Mouse (Mus musculus): ENCODE data around the gene Fam222b.
A peak's percentile ranks its signal among the peaks of the same experiment; 100 is the strongest.

Fam222b gene

DNA sequence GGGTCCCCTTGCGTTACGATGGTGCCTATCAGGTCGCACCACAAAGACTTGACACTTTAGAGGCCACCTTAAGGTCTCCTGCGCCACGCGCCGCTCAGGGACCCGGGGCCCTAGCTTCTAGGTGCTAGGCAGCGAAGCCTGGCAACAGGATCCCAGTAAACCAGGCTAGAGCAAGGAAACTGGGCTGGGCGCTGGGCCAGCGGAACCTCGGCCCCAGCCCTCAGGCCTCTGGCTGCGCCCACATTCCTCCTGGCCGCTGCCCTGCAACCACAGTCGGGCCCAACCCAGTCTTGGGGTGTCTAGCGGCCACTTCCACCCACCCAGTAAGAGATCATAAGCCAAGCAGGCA lies 71.3 kb downstream of the Fam222b start:
- DNase-seq = peak in 1 of 2 experiments; percentile 68

GRCm38 (mm10) chr11:78166161-78166560 lies 71.7 kb downstream of the Fam222b start:
- no peak for DNase-seq

DNA sequence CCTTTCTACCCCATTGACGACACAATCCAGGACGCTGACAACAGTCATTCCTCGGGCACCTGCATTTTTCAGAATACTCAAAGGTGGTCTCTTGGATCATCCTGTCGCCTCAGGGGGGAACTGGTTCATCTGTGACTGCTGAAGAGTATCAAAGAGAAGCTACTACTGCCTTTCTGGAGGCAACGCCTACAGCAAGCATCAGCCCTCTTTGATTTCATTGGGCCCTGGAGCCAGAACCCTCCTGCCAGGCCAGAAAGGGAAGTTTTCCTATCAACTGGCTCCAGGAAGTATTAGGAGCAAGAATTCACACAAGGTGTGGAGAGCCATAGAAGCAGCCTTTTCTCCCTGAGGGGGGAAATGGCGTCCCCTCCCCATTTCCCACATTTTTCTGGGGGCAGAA lies 72.2 kb downstream of the Fam222b start:
- no peak for DNase-seq

DNA sequence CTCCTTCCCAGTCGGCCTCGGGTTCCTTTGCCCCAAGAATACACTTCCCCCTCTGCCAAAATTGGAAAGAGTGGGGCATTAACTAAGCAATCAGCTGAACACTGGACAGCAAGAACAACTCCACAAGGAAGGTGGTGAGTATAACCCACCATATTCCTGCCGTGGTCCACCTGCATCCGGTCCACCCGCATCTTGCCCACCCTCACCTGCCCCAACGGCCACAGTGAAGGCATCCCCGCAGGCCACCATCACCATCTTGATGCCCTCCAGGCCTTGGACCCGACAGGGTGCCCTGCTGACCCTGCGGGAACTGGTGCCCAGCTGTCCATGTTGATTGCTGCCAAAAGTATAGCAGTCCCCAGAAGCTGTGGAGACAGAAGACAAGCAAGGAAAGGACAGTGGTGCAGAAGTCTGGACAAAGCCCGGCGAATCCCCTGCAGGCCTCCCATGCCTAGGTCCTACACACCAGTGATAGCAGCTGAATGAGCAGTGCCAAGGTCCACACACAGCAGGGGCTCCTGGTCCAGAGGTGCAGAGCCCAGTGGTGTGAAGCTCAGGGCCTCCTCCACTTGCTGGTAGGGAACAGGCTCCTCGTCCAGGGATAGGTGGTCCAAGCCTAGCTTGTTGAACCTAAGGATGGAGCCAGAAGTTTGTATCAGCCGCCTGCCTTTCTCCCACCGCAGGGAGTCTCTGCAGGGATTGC lies 72.9 kb downstream of the Fam222b start:
- no peak for DNase-seq

- DNase-seq = no peak
Measured at GRCm38 (mm10) chr11:78168541-78169468, 74.3 kb downstream of the Fam222b start.

DNA sequence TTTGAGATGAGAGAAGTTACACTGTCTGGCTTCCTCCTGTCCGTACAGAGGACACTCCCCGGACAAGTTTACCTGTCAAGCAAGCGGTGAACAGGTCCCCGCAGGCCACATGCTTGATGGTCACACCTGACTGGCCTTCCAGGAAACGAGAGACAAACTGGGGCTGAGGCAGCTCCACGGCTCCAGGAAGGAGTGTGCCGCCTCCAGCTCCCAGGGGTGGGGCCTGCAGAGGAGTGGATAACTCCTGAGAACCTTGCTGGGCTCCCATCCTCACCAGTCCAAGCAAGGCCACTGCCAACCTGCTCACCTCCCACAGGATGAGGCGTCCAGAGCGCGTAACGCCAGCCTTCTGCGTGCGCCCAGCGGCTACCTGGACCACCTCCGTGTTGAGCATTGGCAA lies 75.8 kb downstream of the Fam222b start:
- no peak for DNase-seq

DNA sequence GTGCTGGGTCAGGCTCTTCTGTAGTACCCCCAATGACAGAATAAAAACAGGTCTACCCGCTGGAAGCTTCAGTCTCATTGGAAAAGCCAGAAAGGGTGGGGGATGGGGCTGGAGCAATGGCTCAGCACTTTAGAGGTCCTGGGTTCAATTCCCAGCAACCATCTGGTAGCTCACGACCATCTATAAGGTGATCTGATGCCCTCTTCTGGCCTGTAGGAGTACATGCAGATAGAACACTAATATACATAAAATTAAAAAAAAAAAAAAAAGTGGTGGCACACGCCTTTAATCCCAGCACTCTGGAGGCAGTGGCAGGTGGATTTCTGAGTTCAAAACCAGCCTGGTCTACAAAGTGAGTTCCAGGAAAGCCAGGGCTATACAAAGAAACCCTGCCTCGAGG lies 76.9 kb downstream of the Fam222b start:
- DNase-seq = no peak

DNA sequence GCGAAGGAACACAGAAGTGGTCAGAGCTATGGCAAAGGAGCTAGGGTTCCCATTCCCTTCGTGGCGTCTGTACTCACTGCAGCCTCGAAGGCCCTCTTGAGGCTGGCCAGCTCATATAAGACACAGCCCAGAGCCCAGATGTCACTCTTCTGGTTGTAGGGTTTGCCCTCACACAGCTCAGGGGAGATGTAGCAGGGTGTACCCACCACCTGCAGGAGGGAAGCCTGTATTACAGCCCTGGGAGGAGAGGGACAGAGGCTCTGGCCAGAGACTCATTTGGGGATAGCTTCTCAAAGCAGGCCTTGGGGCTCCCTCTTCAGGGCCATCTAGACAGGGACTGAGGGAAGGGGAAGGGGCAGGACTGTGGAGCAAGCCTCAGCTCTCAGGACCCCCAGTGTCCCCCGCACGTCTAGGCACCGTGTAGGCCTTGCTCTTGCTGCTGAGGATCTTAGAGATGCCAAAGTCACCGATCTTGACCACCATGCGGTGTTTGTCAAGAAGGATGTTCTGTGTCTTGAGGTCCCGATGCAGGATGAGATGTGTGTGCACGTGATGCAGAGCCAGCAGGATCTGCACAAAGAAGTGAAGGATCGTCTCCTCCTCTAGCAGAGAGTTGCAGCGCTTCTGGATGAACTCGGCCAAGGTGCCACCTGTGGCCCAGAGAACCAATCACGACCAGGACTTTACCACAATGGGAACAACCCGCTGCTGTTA lies 77.7 kb downstream of the Fam222b start:
- no peak for DNase-seq

DNA sequence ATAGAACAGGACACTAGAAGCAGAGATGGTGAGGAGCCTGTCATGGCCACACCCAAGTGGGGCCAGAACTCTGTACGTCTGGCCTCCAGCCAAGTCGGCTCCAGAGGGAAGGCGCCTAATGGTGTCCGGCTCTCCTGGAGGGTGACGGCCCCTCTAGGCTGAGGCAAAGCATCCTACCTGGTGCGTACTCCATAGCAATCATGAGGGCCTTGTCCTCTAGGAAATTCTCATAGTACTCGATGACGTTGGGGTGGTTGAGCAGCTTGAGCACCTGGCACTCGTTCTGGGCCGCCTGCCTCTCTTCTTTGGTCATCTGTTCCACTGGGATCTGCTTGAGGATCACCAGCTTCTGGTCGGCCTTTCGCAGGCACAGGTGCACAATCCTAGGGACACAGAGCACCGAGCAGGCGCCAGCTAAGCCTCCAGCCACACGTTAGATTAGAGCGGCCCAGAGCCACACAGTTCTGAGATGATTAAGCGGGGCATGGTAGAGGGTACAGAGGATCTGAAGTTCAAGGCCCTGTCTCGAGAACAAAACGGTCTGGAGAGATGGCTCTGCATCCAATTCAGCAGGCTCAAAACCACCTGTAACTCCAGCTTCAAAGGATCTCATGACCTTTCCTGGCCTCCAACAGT lies 78.4 kb downstream of the Fam222b start:
- DNase-seq = no peak

DNA sequence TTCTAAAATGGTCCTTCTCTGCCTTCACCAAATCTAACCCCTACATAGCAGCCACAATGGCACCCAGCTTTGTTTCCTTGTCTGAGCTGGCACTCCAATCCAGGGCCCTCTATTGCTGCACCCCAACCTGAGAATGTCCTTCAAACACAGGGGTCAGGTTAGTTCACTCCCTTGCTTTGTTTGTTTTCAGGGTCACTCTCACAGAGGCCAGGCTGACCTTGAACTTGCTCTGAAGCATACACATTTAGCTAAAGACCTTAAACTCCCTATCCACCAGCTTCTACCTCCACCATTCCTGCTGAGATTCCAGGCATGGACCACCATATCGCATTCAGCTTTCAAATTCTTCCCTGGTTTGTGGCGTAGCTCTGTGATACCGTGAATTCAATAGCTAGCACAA lies 80.0 kb downstream of the Fam222b start:
- DNase-seq = no peak

GRCm38 (mm10) chr11:78175771-78176401 lies 81.4 kb downstream of the Fam222b start:
- DNase-seq = no peak

- peak; percentile 77 to 86 for DNase-seq
Measured at GRCm38 (mm10) chr11:78176402-78176862, 82.0 kb downstream of the Fam222b start, which contains the start of the genes Nek8 and Tlcd1. Nek8 (minus strand) TSS chr11:78176675. Tlcd1 (plus strand) TSS chr11:78176711.

DNA sequence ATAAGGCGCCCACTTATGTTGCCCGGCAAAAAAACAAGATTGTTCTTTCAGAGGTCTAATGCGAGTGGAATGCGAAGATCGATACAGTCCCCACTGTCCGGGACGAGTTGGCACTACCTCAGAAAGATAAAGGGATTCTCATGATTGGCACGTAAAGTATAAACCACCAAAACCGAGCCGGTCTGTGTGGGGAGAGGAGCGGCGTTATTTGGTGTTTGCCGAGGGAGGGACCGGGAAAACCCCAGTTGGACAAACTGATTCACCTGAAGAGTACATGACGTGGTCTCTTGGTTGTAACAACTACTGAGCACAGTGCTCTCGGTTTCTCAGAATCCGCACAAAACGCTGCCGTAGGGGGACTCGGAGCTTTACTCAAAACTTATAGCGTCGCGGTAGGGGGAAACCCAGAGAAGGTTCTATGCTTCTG lies 82.5 kb downstream of the Fam222b start:
- DNase-seq = no peak

GRCm38 (mm10) chr11:78177437-78177836 lies 83.0 kb downstream of the Fam222b start:
- no peak for DNase-seq

DNA sequence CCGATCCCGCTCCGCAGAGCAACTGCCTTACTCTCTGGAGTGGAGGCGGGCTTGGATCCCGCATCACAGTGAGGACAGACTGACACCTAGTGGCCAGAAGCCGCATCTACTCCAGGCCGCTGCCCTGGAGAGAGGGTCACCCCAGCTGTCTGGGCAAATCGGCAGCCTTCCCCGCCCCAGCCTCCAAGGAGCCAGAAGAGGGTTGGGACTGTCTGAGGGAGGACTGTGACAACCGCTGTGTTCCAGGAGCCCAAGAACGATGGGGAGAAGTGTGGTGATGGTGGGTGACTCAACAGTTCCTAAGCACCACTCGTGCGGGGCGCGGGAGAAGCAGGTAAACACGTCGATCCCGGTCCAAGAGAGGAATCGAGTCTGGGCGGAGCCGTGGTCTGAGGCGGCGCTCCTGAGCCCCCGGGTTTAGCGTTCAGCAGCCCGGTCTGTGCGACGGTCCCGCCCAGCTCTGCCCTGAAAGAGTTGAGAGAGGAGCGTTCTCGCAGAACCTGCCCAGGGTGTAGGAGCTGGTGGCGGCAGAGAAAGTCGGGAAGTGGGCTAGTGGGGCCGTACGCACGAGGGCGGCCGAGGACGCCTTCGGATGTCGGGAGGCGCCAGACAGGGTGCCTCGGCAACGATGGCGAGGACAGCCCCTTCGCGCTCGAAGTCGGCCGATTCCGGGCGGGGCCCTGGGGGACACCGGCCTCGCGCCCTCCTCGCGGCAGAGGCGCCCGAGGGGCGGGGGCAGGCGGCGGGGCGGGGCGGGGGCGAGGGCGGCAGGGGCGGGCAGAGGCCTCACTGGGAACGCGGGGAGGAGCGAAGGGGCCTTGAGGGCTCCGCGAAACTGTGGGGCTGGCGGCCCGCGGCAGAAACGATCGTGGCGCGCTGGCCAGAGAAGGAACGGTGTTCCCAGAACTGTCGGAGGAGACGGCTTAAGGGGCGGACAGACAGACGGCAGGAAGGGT lies 83.7 kb downstream of the Fam222b start:
- DNase-seq = peak; percentile 93 to 94

- peak; percentile 59 to 70 for DNase-seq
Measured at GRCm38 (mm10) chr11:78178859-78179437, 84.5 kb downstream of the Fam222b start.

DNA sequence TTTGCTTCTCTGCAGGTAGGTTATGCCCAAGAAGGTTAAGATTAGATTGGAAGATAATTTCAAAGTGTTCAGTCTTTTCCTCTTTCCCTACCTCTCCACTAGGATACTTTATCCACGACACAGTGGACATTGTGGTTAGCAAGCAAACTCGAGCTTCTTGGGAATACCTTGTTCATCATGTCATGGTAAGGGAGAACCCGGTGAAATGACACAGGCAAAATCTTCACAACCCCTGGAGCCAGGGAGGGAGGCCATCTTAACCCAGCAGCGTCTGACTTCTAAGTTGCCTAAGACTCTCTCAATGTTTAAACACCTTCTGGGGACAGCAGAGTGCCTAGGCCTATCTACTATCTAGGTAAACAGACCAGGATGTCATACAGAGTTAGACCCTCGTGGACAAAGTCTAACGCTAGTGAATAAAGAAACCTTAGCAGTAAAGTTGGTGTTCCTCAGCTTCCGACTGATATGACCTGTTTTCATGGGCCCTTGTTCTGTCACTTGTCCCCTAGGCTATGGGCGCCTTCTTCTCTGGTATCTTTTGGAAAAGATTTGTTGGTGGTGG lies 85.1 kb downstream of the Fam222b start:
- DNase-seq = no peak

GRCm38 (mm10) chr11:78180081-78180761 lies 85.8 kb downstream of the Fam222b start:
- no peak for DNase-seq

DNA sequence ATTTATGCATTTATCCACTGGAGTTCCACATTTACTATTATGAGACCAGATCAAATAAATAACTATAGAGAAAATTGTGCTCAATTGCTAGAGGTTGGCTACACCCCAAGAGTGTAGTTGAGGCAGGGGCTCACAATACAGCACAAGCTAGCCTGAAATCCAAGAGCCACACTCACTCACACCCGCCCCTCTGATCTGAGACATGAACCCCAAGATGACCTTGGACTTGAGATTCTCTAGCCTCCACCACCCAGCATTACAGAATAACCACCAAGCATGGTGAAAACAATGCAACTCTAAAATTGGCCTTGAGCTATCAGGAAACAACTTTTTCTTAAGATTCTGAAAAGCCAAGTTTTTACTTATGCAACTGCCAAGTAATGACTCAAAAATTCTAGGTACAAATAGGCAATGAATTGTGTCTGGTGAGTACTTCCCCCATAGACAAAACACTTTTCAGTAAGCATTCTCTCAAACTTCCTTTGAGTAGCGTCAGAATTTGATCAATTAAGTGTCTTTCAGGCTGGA lies 87.4 kb downstream of the Fam222b start:
- no peak for DNase-seq
